Mouse (Mus musculus): ENCODE measurements around the gene Batf.
"Not testable (repeated sequence)": the region's sequence is repeated elsewhere in the genome, so short reads cannot be mapped to it uniquely, and the experiment has no call there.

The Batf gene

DNA sequence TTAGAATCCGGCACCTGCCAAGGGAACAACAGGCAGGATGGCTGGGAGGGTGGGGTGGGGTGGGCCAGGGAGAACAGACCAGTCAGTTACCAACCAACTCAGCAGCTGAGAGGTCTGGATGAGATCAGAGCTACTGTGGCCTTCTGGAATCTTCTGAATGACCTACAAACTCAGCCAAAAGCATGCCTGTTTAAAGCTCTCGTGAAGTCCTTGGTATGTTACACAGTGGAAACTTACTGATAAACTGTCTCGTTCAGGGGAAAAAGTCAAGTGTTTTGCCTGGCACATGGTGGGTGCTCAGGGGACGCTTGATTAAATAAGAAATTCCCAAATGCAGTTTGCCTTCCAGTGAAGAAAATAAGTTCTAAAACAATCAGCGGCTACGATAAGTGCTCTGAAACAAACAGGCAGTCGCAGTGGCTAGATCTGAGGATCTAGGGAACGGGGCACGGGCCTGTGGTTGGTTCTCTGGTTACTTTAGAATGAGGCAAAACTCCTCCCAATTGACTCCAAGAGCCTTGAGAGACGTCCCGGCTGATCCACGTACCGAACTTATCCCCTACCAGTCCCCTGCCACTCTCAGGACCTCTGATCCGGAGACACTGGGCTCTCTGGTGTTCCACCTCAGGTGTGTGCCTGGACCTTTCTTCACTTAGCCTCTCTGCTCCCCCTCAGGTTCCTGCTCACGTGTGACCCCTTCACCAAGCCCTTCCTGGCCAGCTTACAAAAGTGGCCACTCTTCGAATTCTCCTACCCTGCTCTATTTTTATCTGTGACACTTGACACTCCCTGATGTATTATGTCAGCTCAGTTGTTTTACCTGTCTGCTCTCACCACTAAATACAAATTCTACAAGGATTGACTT lies 1.8 kb upstream of the Batf start:
- DNase-seq (ENCODE audit: low spot score) = no peak

- no peak for DNase-seq (ENCODE audit: low spot score)
These were observed 706 bp downstream of the Batf start for GRCm38 (mm10) chr12:85687217-85687533.

GRCm38 (mm10) chr12:85687846-85688245 lies 1.4 kb downstream of the Batf start:
- DNase-seq (ENCODE audit: low spot score) = no peak

- no peak for DNase-seq (ENCODE audit: low spot score)
These were observed 9.3 kb downstream of the Batf start for GRCm38 (mm10) chr12:85695787-85696186.

GRCm38 (mm10) chr12:85696436-85696835 lies 10.0 kb downstream of the Batf start:
- DNase-seq (ENCODE audit: low spot score) = no peak

GRCm38 (mm10) chr12:85698179-85698578 lies 11.7 kb downstream of the Batf start:
- not testable (repeated sequence) for DNase-seq (ENCODE audit: low spot score)

DNA sequence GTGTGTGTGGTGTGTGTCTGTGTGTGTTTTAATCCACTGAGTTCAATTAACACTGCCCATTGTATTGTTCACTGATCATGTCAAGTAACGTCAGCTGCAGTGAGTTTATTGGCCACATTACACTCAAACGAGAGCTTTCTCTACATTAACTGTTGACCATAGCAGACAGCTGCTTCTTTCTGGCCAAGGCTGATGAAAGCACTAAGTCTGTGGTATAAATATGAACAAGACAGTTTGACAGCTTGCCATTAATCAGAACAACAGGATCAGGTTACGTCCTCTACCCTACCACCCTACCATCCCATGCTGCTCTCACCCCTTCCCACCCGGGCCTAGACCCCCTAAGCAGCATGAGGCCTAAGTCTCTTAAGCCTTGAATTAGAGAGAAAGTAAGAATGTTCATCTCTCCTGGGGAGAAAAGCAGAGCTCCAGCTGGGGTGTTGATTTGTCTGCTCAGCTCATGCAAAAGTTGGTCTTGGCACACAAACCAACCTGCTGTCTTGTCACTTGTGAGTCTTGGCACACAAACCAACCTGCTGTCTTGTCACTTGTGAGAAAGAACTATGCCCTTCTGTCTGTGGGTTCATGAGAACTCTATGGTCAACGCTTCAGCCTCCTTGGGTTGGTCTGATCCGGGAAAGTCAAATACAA lies 13.8 kb downstream of the Batf start:
- DNase-seq (ENCODE audit: low spot score) = no peak

- no peak for DNase-seq (ENCODE audit: low spot score)
These were observed 14.4 kb downstream of the Batf start for GRCm38 (mm10) chr12:85700842-85701223.

GRCm38 (mm10) chr12:85702166-85703055 lies 15.9 kb downstream of the Batf start:
- no peak for DNase-seq (ENCODE audit: low spot score)

GRCm38 (mm10) chr12:85703507-85703906 lies 17.0 kb downstream of the Batf start:
- DNase-seq (ENCODE audit: low spot score) = no peak

DNA sequence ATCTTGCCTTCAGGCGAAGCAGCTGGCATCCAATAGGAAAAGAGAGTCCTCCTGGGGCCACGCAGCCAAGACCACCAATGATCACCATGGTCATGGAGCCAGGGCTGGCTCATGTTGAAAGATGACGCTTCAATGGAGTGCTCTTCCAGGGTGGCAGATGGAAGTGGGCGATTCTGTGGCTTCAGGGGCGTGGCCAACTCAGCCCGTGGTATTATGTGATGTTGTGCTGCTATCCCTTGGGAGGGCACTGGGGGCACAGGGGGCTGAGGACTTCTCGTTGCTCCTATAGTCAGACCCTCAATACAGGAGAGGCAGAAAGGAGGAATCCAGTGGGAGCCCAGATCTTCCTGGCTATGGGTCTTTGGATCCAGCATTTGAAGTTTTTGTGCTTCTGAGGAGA lies 18.1 kb downstream of the Batf start:
- no peak for DNase-seq (ENCODE audit: low spot score)

DNA sequence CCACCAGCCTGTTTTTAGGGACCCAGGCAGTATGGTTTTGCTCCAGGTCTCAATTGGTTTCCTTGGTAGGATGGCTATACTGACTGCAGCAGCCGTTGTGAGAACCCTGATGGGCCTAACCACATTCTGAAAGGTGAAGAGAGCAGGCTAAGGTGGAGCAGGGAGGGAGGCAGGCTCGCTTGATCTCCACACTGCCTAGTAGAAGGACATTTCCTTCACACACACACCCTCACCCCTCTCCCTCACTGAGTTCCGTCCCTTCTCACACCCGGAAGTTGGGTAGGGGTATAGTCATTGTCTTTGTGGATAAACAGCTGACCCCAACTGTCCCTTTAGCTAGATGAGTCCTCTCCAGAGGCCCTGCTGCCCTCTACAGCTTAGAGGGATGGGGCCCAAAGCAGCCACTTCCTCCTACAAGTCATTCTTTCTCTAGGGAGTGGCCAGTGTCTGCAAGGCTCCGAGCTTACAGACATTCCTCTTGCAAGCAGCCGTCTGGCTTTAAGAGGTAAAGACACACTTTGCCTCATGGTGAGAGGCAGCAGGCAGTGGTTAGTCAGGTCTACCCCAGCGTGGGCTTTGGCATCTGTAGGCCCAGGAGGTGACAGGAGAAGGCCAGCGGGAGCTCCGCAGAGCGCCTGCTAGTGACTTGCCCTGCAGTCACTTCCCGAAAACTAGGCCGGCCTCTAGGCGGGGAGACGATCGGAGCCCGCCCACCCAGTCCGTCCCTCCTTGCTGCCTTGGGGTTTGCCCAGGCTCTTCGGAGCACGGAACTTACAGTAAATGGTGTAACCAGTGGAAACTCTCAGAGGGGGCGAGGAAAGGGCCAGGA lies 18.7 kb downstream of the Batf start:
- DNase-seq (ENCODE audit: low spot score) = peak; percentile 78

DNA sequence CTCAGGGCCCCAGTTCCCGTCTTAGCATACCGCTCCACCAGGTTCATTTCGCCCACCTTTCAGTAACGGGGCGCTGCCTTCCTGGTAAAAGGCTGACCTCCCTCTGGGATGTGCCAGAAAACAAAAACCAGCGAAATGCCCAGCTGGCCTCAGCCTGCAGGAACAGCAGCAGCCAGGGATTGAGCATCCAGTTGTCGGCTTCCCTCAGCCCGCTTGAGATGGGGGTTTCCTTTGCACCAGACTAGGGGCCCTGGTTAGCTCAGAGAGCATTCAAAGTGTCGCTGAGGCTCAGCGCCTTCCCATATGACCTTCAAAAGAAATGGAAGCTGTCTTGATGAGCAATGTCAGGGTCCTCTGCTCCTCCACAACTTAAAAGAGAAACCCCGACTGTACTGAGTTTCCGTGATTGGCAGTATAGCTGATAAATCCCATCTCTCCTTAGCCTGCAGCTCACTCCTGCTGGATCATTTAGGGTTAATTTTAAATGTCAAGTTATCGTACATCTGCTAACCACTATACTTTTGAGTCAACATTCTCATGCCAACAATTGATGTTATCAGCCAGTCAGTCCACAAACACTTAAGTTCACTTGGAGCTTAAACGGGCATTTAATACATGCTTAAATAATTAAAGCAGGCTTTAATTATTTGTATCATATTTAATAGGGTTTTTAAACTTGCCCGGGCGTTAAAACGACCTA lies 19.5 kb downstream of the Batf start:
- peak; percentile 6 for DNase-seq (ENCODE audit: low spot score)

GRCm38 (mm10) chr12:85706906-85707305 lies 20.4 kb downstream of the Batf start:
- no peak for DNase-seq (ENCODE audit: low spot score)

DNA sequence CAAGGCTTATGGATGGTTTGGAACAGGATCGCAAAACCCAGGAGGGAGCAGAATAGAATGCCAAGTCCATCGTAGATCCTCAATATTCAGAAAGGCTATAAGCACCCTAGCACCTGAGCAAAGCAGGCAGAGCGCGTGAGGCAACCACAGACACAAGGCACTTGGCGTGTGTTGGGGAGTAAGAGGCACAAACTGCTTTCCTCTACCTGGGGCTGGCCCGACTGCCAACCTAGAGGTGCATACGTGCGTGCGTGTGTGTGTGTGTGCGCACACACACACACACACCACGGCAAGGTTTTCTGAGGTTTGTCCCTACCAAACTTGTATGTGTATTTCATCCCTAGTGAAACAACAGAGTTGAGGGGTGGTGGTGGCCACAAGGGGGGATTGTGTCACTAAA lies 20.9 kb downstream of the Batf start:
- no peak for DNase-seq (ENCODE audit: low spot score)

GRCm38 (mm10) chr12:85708556-85708955 lies 22.1 kb downstream of the Batf start:
- DNase-seq (ENCODE audit: low spot score) = no peak

DNA sequence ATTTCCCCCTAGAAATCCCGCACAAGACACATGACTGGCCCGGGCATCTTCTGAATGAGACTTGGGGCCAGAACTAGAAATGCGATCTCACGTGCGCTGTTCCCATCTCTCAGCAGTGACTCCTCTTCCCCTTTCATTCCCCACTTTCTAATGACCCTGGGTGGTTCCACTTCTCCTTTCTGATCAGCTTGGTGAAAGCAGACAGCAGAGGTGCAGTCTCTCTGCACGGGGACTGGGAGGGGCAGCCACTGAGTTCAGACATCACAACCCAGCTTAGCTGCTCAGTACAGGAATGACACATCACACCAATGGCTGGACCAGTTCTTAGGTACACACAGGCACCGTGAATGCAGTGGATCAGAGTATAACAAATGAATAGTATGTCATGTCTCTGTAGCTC lies 24.2 kb downstream of the Batf start:
- DNase-seq (ENCODE audit: low spot score) = no peak

GRCm38 (mm10) chr12:85712587-85712986 lies 26.1 kb downstream of the Batf start:
- no peak for DNase-seq (ENCODE audit: low spot score)

DNA sequence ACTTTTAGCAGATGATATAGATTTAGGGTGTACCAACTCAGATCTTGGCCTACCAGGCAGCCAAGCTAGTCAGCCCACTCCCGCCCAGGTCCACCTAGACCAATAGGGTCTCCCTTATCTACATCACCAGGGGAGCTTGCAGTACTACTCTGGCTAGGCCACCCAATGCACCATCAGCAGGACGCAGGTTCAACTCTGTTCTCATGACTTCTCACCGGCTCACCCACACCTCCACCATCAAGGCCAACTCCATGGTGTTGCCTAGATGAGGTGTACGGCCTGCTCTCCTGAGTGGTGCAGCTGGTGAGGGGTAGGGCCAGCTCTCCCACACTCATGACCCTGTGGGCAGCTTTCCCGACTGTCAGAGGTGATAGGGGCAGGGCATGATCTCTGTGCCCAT lies 27.7 kb downstream of the Batf start:
- DNase-seq (ENCODE audit: low spot score) = no peak

DNA sequence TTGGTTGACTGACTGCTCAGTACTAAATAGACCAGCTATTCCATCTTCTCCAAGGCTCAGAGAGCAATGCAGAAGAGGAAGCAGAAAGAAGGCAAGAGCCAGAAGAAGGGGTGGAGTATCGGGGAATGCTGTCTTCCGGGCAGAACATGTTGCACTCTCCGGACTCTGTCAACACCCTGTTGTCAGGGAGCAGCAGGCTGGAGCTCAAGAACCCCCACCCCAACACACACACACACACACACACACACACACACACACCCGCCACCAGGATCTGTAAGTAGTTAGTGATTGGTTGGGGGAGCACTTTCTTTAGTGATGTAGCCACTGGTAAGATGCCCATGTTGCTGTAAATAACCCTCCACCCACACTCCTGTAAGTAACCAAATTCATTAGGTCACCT lies 38.8 kb downstream of the Batf start:
- DNase-seq (ENCODE audit: low spot score) = no peak

DNA sequence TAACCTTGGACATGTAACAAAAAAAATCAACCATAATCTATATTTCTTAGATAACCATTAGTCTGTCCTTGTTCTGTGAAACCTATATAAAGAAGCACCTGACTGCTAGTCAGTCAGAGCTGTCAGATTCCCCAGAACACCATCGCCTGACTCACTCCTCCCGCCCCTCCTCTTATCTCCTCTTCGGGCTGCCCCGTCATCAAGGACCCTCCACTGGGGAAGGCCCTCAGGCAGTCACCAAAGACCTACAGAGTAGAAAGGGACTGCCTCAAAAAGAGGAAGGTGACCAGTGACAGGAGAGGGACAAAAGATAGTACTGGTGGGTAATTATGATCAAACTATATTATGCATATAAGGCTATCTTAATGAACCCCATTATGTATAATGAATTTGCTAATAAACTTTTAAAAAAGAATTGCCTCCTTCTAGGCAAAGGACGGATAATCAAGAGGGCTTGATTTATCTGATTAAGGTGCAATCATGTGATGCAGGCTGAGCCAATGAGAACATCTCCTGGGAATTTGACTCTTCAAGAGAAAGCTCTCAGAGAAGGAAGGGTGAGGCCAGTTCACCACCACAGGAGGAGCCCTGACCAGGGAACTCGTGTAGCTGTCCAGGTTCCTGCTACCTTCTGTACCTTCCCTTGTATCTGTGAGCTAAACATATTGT lies 40.4 kb downstream of the Batf start:
- no peak for DNase-seq (ENCODE audit: low spot score)

All from MN1 (cell line).